Mouse (Mus musculus): ENCODE data around the gene Mrgprd.

The Mrgprd gene

GRCm38 (mm10) chr7:145314785-145315411, at the start of gene Mrgprd:
Mrgprd (plus strand) TSS chr7:145314835.
- ATAC-seq (ENCODE audit: low TSS enrichment) = no peak

- ATAC-seq (ENCODE audit: low TSS enrichment) = peak; percentile 69; the same call in 1 of the 2 replicates
These were observed 48.6 kb upstream of the Mrgprd start for GRCm38 (mm10) chr7:145266011-145266410.

GRCm38 (mm10) chr7:145268890-145269289, 45.7 kb upstream of the Mrgprd start:
- no peak for ATAC-seq (ENCODE audit: low TSS enrichment)

- no peak for ATAC-seq (ENCODE audit: low TSS enrichment)
These were observed 43.7 kb upstream of the Mrgprd start for GRCm38 (mm10) chr7:145270955-145271354.

- ATAC-seq (ENCODE audit: low TSS enrichment) = no peak
These were observed 39.1 kb upstream of the Mrgprd start for GRCm38 (mm10) chr7:145275488-145275887.

GRCm38 (mm10) chr7:145281396-145281795, 33.2 kb upstream of the Mrgprd start:
- ATAC-seq (ENCODE audit: low TSS enrichment) = no peak

- no peak for ATAC-seq (ENCODE audit: low TSS enrichment)
These were observed 31.6 kb upstream of the Mrgprd start for GRCm38 (mm10) chr7:145283041-145283440.

GRCm38 (mm10) chr7:145283487-145284187, 31.0 kb upstream of the Mrgprd start, which contains the start of gene Tpcn2:
Tpcn2 (minus strand) TSS chr7:145284011.
- ATAC-seq (ENCODE audit: low TSS enrichment) = peak; percentile 100

GRCm38 (mm10) chr7:145284293-145284692, 30.3 kb upstream of the Mrgprd start:
- ATAC-seq (ENCODE audit: low TSS enrichment) = no peak

GRCm38 (mm10) chr7:145285476-145285875, 29.2 kb upstream of the Mrgprd start:
- ATAC-seq (ENCODE audit: low TSS enrichment) = no peak

- ATAC-seq (ENCODE audit: low TSS enrichment) = no peak
These were observed 27.2 kb upstream of the Mrgprd start for GRCm38 (mm10) chr7:145287410-145287809.

GRCm38 (mm10) chr7:145289302-145289701, 25.3 kb upstream of the Mrgprd start:
- ATAC-seq (ENCODE audit: low TSS enrichment) = peak; percentile 55; the same call in 1 of the 2 replicates

GRCm38 (mm10) chr7:145291847-145292246, 22.8 kb upstream of the Mrgprd start:
- ATAC-seq (ENCODE audit: low TSS enrichment) = no peak

GRCm38 (mm10) chr7:145292726-145293125, 21.9 kb upstream of the Mrgprd start:
- ATAC-seq (ENCODE audit: low TSS enrichment) = no peak

GRCm38 (mm10) chr7:145293859-145294258, 20.8 kb upstream of the Mrgprd start:
- no peak for ATAC-seq (ENCODE audit: low TSS enrichment)

- ATAC-seq (ENCODE audit: low TSS enrichment) = no peak
These were observed 15.8 kb upstream of the Mrgprd start for GRCm38 (mm10) chr7:145298666-145299490.

GRCm38 (mm10) chr7:145299562-145300320, 14.9 kb upstream of the Mrgprd start:
- ATAC-seq (ENCODE audit: low TSS enrichment) = peak; percentile 63; the same call in 1 of the 2 replicates

- peak; percentile 16; the same call in 1 of the 2 replicates for ATAC-seq (ENCODE audit: low TSS enrichment)
These were observed 14.2 kb upstream of the Mrgprd start, which contains the start of gene Mrgprf for GRCm38 (mm10) chr7:145300321-145301007. Mrgprf (plus strand) TSS chr7:145300828.

GRCm38 (mm10) chr7:145301008-145301340, 13.7 kb upstream of the Mrgprd start:
- ATAC-seq (ENCODE audit: low TSS enrichment) = no peak

GRCm38 (mm10) chr7:145301341-145302005, 13.2 kb upstream of the Mrgprd start:
- no peak for ATAC-seq (ENCODE audit: low TSS enrichment)

Measured in frontal cortex, adult (tissue).